Mouse (Mus musculus) E14TG2a.4 (cell line): ENCODE data around the gene Cpsf6.

Experiments used
- CTCF ChIP-seq: conservative IDR thresholded peaks from 2 replicates; pipeline ENCODE4 v1.5.1; 2014; ENCODE audit warnings: low read length
- NANOG ChIP-seq: IDR thresholded peaks from 2 replicates; pipeline ENCODE4 v1.6.1; 2014; ENCODE audit warnings: borderline replicate concordance, low read length, mixed read lengths
- POU5F1 ChIP-seq: IDR thresholded peaks from 2 replicates; pipeline ENCODE4 v1.6.1; 2014; ENCODE audit warnings: low read length, borderline replicate concordance

- peak; percentile 56 for TF ChIP-seq CTCF
- no peak for TF ChIP-seq NANOG
- TF ChIP-seq POU5F1: no peak
These were observed 49.3 kb downstream of the Cpsf6 start for GRCm38 (mm10) chr10:117330521-117330920.
